ENCODE assay signal across 13 mouse cellular contexts in the genomic region with DNA sequence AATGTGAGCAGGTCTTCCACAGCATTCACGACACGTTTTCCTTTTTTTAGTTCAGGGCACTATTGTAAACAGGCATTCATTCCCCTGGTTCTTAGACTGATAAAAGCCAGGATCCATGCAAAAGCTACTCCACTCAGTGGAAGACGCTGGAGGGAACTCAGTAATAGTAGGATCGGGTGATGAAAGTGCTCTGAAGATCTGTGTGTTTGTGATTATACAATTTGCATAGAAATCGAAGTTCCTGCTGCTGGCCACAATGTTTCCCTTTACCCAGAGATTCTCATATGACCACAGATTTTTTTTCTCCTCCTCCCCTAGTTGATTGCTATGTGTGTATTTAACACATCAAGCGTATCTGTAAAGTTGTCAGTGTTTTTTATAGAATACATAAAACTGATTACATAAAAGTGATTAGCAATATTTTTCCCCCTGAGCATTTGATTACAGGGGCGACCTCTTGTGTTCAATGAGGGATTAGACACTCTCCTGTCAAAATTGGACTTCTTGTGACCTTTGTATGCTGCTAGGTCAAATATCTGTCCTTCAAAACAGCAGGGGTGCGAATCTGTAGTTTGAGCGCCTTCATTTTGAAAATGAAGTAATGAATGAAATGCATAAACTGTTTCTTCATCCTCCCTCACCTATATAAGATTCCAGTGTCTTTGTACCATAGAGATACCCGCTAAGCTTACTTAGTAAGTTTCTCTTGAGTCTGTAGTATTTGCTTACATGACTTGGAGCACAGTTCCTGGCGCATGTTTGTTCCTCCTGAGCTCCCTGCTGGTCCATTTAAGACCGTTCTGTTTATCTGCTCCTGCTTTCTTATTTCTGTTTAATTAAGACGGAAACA. TPM values are rescaled to one million over a fixed set of nuclear protein-coding genes. Genes with fewer than 3 reads are reported as not detected.
A peak's percentile ranks its signal among the peaks of the same experiment; 100 is the strongest.
DNase-seq lines count a peak whose midpoint lies in the region; ATAC-seq lines count a peak whose summit lies in the region.
"Had no signal": no experiment of that assay in that cellular context is flagged by ENCODE, and none has a peak within 500 bp of the region (broad histone marks: within the 10 kb centered on the region; RNA-seq: fewer than 3 reads in every experiment).

No protein-coding gene starts in this region.

- no peak for ATAC-seq in hindbrain, embryonic 11.5 days (ENCODE audit: low FRiP score)
- no peak for ATAC-seq in hindbrain, embryonic 16.5 days
- ATAC-seq in hindbrain, embryonic 14.5 days (ENCODE audit: low FRiP score), result no peak

- DNase-seq in hindbrain, embryonic 11.5 days (ENCODE audit: low spot score), result peak; percentile 64
- peak; percentile 39 for DNase-seq in A20 (ENCODE audit: low read depth, low spot score)
- peak; percentile 19 for DNase-seq in ZHBTc4 (ENCODE audit: low read depth, low spot score)
- peak; percentile 27 for DNase-seq in hindbrain, embryonic 14.5 days (ENCODE audit: low spot score)
- no peak for DNase-seq in Muller cell, postnatal 12 days (ENCODE audit: inconsistent ontology term)
- DNase-seq in right cerebral cortex, postnatal 10 days (ENCODE audit: low spot score in 2 of 2), result no peak
- DNase-seq in kidney, adult 8-10 months, result no peak
- DNase-seq: gastrocnemius, postnatal 36 days; kidney, adult 18-20 months had no signal

- H3K9me3 ChIP-seq in hindbrain, embryonic 11.5 days (ENCODE audit: control insufficient read depth, low read length), result no peaks in the 10 kb centered on the region
- peaks cover 5% of the 10 kb centered on the region for H3K9me3 ChIP-seq in hindbrain, embryonic 16.5 days (ENCODE audit: control insufficient read depth, low read length)
- H3K9me3 ChIP-seq in hindbrain, embryonic 14.5 days (ENCODE audit: control insufficient read depth, low read length), result peaks cover 5% of the 10 kb centered on the region; the same call in 1 of the 2 replicates
- H3K9me3 ChIP-seq: megakaryocyte, embryonic 14.5 days had no signal

- H3K9ac ChIP-seq in hindbrain, embryonic 11.5 days (ENCODE audit: low read depth, low read length), result no peak overlapping the region
- no peak overlapping the region for H3K9ac ChIP-seq in hindbrain, embryonic 16.5 days (ENCODE audit: low read depth, low read length)
- no peak overlapping the region for H3K9ac ChIP-seq in hindbrain, embryonic 14.5 days

- no peak overlapping the region for H3K4me2 ChIP-seq in hindbrain, embryonic 11.5 days (replicated peaks; ENCODE audit: low read depth, low read length)
- no peak overlapping the region for H3K4me2 ChIP-seq in hindbrain, embryonic 16.5 days (ENCODE audit: low read length)
- no peak overlapping the region for H3K4me2 ChIP-seq in hindbrain, embryonic 14.5 days (replicated peaks)

- H3K27ac ChIP-seq in hindbrain, embryonic 11.5 days (ENCODE audit: low read depth, low read length), result no peak overlapping the region
- no peak overlapping the region for H3K27ac ChIP-seq in hindbrain, embryonic 16.5 days (ENCODE audit: low read depth, low read length)
- no peak overlapping the region for H3K27ac ChIP-seq in hindbrain, embryonic 14.5 days
- H3K27ac ChIP-seq: left cerebral cortex, adult 2 months had no signal

- no peaks in the 10 kb centered on the region for H3K36me3 ChIP-seq in hindbrain, embryonic 11.5 days (ENCODE audit: control insufficient read depth, insufficient read depth, low read length)
- no peaks in the 10 kb centered on the region for H3K36me3 ChIP-seq in hindbrain, embryonic 16.5 days (ENCODE audit: control insufficient read depth, insufficient read depth, low read length)
- H3K36me3 ChIP-seq in hindbrain, embryonic 14.5 days (replicated peaks; ENCODE audit: control insufficient read depth, insufficient read depth), result no peaks in the 10 kb centered on the region
- H3K36me3 ChIP-seq: G1E had no signal

- WGBS in hindbrain, embryonic 11.5 days, result 2% methylated on average over 13 of the region's 13 CpGs
- WGBS in hindbrain, embryonic 16.5 days, result 4% methylated on average over 13 of the region's 13 CpGs
- 2% methylated on average over 13 of the region's 13 CpGs for WGBS in hindbrain, embryonic 14.5 days

- H3K27me3 ChIP-seq in hindbrain, embryonic 11.5 days (ENCODE audit: control insufficient read depth, insufficient read depth, low read length), result peaks cover 67% of the 10 kb centered on the region
- peaks cover 50% of the 10 kb centered on the region for H3K27me3 ChIP-seq in hindbrain, embryonic 16.5 days (replicated peaks; ENCODE audit: control insufficient read depth, insufficient read depth, low read length)
- peaks cover 90% of the 10 kb centered on the region for H3K27me3 ChIP-seq in hindbrain, embryonic 14.5 days (ENCODE audit: control insufficient read depth, insufficient read depth, low read length)

- no peak overlapping the region for H3K4me3 ChIP-seq in hindbrain, embryonic 11.5 days (ENCODE audit: low read depth, low read length)
- H3K4me3 ChIP-seq in hindbrain, embryonic 16.5 days (ENCODE audit: low read length), result no peak overlapping the region
- no peak overlapping the region for H3K4me3 ChIP-seq in hindbrain, embryonic 14.5 days (replicated peaks; ENCODE audit: low read length)
- H3K4me3 ChIP-seq: left cerebral cortex, adult 2 months; megakaryocyte, embryonic 14.5 days had no signal

- H3K4me1 ChIP-seq in hindbrain, embryonic 11.5 days (replicated peaks; ENCODE audit: control insufficient read depth, insufficient read depth, low read length), result no peaks in the 10 kb centered on the region
- peaks cover 5% of the 10 kb centered on the region for H3K4me1 ChIP-seq in hindbrain, embryonic 16.5 days (ENCODE audit: control insufficient read depth, insufficient read depth, low read depth, low read length)
- H3K4me1 ChIP-seq in hindbrain, embryonic 14.5 days (replicated peaks; ENCODE audit: control insufficient read depth, insufficient read depth, low read length), result 0 out of 2 replicates have a peak, but pooled peaks cover 6% of the 10 kb centered on the region

RNA-seq across cellular contexts. Expression of gene Isl1, which starts 2.6 kb away (rescaled TPM):
- 46.5 and 60.5 TPM in 2 replicates for polyA plus RNA-seq in hindbrain, embryonic 11.5 days (2014; fragmentation: Nextera tagmentation; extraction: Ambion mirVana)
- 14.6 and 29.3 TPM in 2 replicates for polyA plus RNA-seq in hindbrain, embryonic 16.5 days (2015; fragmentation: Nextera tagmentation; extraction: Ambion mirVana)
- 24.6 and 26.1 TPM in 2 replicates for polyA plus RNA-seq in hindbrain, embryonic 14.5 days (2014; fragmentation: Nextera tagmentation; extraction: Ambion mirVana)
- polyA plus RNA-seq: G1E had no signal

Comparison
In these comparisons a context has a peak if more than half of its experiments do, and no peak if none do; other contexts are left out.
1. DNase-seq: peak in hindbrain, embryonic 11.5 days (single experiment), A20 (single experiment), ZHBTc4 (single experiment) and hindbrain, embryonic 14.5 days (single experiment); none in Muller cell, postnatal 12 days (single experiment), right cerebral cortex, postnatal 10 days (0 of 2) and kidney, adult 8-10 months (0 of 2).